Mouse (Mus musculus) heart, embryonic 12.5 days (tissue): Measurements from ENCODE around the gene Daxx. TPM values are rescaled to one million over a fixed set of nuclear protein-coding genes. Genes with fewer than 3 reads are reported as not detected.
"Not testable (repeated sequence)": the region's sequence is repeated elsewhere in the genome, so short reads cannot be mapped to it uniquely, and the experiment has no call there.

ENCODE experiments used
- ATAC-seq: fragments of 200-750 bp; cut with Nextera tagmentation; 2 replicates; pipeline ENCODE4 v1.8.0; 2017; ENCODE audit warnings: moderate TSS enrichment, moderate library complexity; ENCODE audit not compliant: insufficient number of reproducible peaks, low FRiP score
- H3K27ac ChIP-seq: fragments of 300-500 bp; sonication (generic); 2 replicates; pipeline ENCODE4 v1.5.1; 2016; ENCODE audit warnings: mild to moderate bottlenecking, moderate library complexity; ENCODE audit not compliant: poor library complexity, severe bottlenecking
- H3K27me3 ChIP-seq: fragments of 300-500 bp; sonication (generic); replicated peaks from 2 replicates; pipeline ENCODE4 v1.6.1; 2016; ENCODE audit warnings: mild to moderate bottlenecking, moderate library complexity
- H3K36me3 ChIP-seq: fragments of 300-500 bp; sonication (generic); 2 replicates; pipeline ENCODE4 v1.6.1; 2016; ENCODE audit warnings: mild to moderate bottlenecking, moderate library complexity
- H3K4me1 ChIP-seq: fragments of 300-500 bp; sonication (generic); replicated peaks from 2 replicates; pipeline ENCODE4 v1.6.1; 2016; ENCODE audit warnings: mild to moderate bottlenecking
- H3K4me2 ChIP-seq: fragments of 300-500 bp; sonication (generic); 2 replicates; pipeline ENCODE4 v1.6.1; 2016; ENCODE audit warnings: mild to moderate bottlenecking, moderate library complexity
- H3K4me3 ChIP-seq: fragments of 300-500 bp; sonication (generic); 2 replicates; pipeline ENCODE4 v1.5.1; 2016; ENCODE audit warnings: mild to moderate bottlenecking
- H3K9ac ChIP-seq: fragments of 300-500 bp; sonication (generic); 2 replicates; pipeline ENCODE4 v1.6.1; 2016; ENCODE audit warnings: mild to moderate bottlenecking, moderate library complexity
- H3K9me3 ChIP-seq: fragments of 300-500 bp; sonication (generic); replicated peaks from 2 replicates; pipeline ENCODE4 v1.6.1; 2016; ENCODE audit warnings: mild to moderate bottlenecking, moderate library complexity
- WGBS: fragments of 180-500 bp; shearing (Covaris S2); methylation state at CpG from one replicate; pipeline ENCODE4 v1.1.7; 2016; 5-methylcytosine and 5-hydroxymethylcytosine counted together
- polyA plus RNA-seq: library from polyadenylated mRNA; unstranded; fragments of >200 nt; fragmentation: Nextera tagmentation; extraction: Ambion mirVana; gene quantifications from 2 replicates; pipeline ENCODE4 v1.2.1, GENCODE M21; 2016

The Daxx gene
- polyA plus RNA-seq, 1 experiment from 2014 or later, result 39.0 TPM

GRCm38 (mm10) chr17:33902491-33902890 is 6.7 kb upstream of the Daxx start:
- no peak for ATAC-seq
- H3K36me3 ChIP-seq, result no peaks in the 10 kb centered on the region

DNA sequence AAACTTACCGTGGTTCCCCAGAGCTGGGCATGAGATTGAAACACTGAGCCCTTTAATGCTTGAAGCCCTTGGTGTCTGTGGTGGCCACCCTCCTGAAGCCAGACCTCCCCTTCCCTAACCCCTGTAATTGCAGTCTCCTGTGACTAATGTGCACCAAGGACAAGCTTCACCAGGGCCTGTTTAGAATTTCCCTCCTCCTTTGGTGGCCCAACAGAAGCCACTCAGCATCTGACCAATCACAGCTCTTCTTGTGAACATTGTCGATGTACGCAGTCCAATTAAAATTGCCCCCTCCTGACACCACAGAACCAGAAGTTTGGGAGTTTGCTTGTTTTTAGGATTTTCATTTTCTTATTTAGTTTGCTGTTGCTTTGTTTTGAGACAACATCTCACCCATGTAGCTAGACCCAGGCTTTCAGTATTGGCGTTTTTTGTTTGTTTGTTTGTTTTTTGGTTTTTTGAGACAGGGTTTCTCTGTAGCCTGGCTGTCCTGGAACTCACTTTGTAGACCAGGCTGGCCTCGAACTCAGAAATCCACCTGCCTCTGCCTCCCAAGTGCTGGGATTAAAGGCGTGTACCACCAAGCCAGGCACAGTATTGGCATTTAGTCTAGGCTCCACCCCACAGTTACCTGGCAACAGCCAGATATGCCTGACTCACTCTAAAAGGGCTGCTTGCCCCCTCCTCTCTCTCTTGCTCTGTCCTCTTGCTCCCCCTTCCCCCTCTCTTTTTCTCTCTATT is 5.1 kb upstream of the Daxx start:
- not testable (repeated sequence) for H3K4me2 ChIP-seq, H3K9ac ChIP-seq, H3K27ac ChIP-seq, ATAC-seq, H3K4me3 ChIP-seq, H3K36me3 ChIP-seq, H3K9me3 ChIP-seq, H3K27me3 ChIP-seq
- 70% methylated on average over 6 of the region's 6 CpGs for WGBS
- peaks cover 16% of the 10 kb centered on the region; the same call in 1 of the 2 replicates for H3K4me1 ChIP-seq

More at GRCm38 (mm10) chr17:33902491-33902890, 6.7 kb upstream of the Daxx start:
- Histone ChIP-seq H3K9ac (no peak overlapping the region), H3K4me3 (no peak overlapping the region), H3K9me3 (no peaks in the 10 kb centered on the region), H3K4me2 (no peak overlapping the region), H3K27ac (no peak overlapping the region), H3K4me1 (peaks cover 7% of the 10 kb centered on the region; the same call in 1 of the 2 replicates), H3K27me3 (no peaks in the 10 kb centered on the region)
- WGBS, result 81% methylated on average over 7 of the region's 7 CpGs

GRCm38 (mm10) chr17:33904835-33905234 is 4.4 kb upstream of the Daxx start, which contains the start of gene Platr17:
Platr17 (plus strand) TSS chr17:33905135.
- H3K36me3 ChIP-seq, H3K4me3 ChIP-seq, H3K9ac ChIP-seq, H3K27me3 ChIP-seq, H3K9me3 ChIP-seq, ATAC-seq, H3K27ac ChIP-seq, H3K4me2 ChIP-seq: not testable (repeated sequence)
- peaks cover 16% of the 10 kb centered on the region; the same call in 1 of the 2 replicates for H3K4me1 ChIP-seq
- WGBS, result 34% methylated on average over 4 of the region's 4 CpGs

DNA sequence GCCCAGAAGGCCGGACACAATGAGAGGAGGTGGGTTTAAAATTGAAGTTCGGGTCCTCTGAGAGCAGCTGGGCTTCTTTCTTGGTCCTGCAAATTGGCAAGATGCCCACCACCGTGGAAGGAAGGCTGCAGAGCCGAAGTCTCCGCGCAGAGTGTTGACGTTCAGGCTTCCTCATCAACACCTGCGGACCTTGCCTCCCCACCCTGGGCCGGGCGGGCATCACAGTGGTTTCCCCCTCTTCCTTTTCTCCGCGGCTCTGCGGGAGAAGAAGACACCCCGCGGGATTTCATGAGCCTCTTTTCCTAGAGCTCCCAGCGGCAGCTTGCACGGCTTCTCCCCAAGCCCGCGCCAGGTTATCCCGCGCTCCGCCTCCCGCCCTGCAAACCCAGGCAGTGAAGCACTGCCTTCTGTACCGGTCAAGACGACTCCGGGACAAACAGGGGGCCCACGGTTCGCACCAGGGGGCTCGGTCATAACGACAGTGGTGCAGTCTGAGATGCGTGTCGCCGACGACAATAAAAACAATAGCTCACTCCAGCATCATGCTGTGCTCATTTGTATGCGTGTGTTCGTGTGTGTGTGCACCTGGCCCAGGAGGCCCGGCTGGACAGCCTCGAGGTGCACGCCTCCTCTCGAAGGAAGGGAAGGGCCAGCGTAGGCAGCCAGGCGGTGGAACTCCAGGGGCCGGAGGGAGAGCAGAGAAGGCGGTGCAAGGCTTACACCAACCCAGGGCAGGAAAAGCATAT is 710 bp upstream of the Daxx start:
- Histone ChIP-seq H3K4me3 (peak overlapping the region; percentile 94), H3K27ac (peak overlapping the region; percentile 92), H3K9ac (peak overlapping the region; percentile 77), H3K27me3 (no peaks in the 10 kb centered on the region), H3K9me3 (no peaks in the 10 kb centered on the region), H3K36me3 (peaks cover 28% of the 10 kb centered on the region), H3K4me2 (peak overlapping the region; percentile 100), H3K4me1 (peaks cover 16% of the 10 kb centered on the region)
- peak; percentile 48 for ATAC-seq
- under 1% methylated on average over 44 of the region's 44 CpGs for WGBS

DNA sequence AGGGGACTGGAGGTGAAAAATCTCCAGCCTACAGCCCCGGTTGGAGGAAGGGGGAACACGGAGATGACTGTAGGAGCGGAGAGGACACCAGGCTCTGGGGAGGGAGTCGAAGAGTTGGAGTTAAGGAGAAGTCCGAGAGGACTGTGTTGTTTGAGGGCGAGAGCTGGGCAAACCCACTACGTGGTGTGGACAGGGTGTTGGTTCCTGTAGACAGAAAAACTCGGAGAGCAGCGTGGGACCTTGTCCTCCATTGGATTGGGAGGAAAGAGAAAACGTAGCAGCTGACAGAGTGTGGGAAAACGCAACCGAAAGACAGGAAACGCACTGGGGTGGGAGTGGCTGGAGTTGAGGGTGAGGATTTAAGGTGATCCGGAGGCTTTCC is 646 bp downstream of the Daxx start:
- peak overlapping the region; percentile 94 for H3K4me3 ChIP-seq
- H3K36me3 ChIP-seq, result peaks cover 41% of the 10 kb centered on the region
- H3K4me2 ChIP-seq, result peak overlapping the region; percentile 100
- H3K9ac ChIP-seq, result peak overlapping the region; percentile 94
- H3K27me3 ChIP-seq, result no peaks in the 10 kb centered on the region
- WGBS, result 0% methylated on average over 14 of the region's 14 CpGs
- no peaks in the 10 kb centered on the region for H3K9me3 ChIP-seq
- peaks cover 19% of the 10 kb centered on the region for H3K4me1 ChIP-seq
- ATAC-seq, result peak; percentile 5; the same call in 1 of the 2 replicates
- peak overlapping the region; percentile 92 for H3K27ac ChIP-seq

- ATAC-seq, result no peak
- Histone ChIP-seq H3K9me3 (no peaks in the 10 kb centered on the region), H3K27ac (peak overlapping the region; percentile 92), H3K9ac (peak overlapping the region; percentile 94), H3K4me2 (peak overlapping the region; percentile 100), H3K36me3 (peaks cover 45% of the 10 kb centered on the region), H3K4me1 (peaks cover 24% of the 10 kb centered on the region), H3K4me3 (peak overlapping the region; percentile 94), H3K27me3 (no peaks in the 10 kb centered on the region)
- 44% methylated on average over 11 of the region's 11 CpGs for WGBS
Observed at GRCm38 (mm10) chr17:33910346-33911051, 1.3 kb downstream of the Daxx start.

DNA sequence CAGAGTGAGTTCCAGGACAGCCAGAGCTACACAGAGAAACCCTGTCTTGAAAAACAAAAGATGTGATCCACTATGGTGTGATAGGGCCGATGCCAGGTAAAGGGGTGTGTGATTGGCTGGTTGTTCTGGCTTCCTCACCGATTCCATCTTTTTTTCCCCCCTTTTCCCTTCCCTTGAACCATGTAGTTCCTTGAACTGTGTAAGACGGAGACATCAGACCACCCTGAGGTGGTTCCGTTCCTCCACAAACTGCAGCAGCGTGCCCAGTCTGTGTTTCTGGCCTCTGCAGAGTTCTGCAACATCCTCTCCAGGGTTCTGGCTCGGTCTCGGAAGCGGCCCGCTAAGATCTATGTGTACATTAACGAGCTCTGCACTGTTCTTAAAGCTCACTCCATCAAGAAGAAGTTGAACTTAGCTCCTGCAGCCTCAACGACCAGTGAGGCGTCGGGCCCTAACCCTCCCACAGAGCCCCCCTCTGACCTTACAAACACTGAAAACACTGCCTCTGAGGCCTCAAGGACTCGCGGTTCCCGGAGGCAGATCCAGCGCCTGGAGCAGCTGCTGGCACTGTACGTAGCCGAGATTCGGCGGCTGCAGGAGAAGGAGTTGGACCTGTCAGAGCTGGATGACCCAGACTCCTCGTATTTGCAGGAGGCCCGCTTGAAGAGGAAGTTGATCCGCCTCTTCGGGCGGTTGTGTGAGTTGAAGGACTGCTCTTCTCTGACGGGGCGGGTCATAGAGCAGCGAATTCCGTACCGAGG is 2.0 kb downstream of the Daxx start:
- peaks cover 24% of the 10 kb centered on the region for H3K4me1 ChIP-seq
- H3K9ac ChIP-seq, result no peak overlapping the region
- H3K9me3 ChIP-seq, result no peaks in the 10 kb centered on the region
- 90% methylated on average over 31 of the region's 31 CpGs for WGBS
- peaks cover 45% of the 10 kb centered on the region for H3K36me3 ChIP-seq
- no peak overlapping the region for H3K4me3 ChIP-seq
- no peaks in the 10 kb centered on the region for H3K27me3 ChIP-seq
- no peak overlapping the region for H3K27ac ChIP-seq
- no peak overlapping the region for H3K4me2 ChIP-seq
- ATAC-seq, result no peak

- WGBS, result 91% methylated on average over 28 of the region's 28 CpGs
- Histone ChIP-seq H3K4me1 (peaks cover 27% of the 10 kb centered on the region), H3K9me3 (no peaks in the 10 kb centered on the region), H3K9ac (no peak overlapping the region), H3K4me3 (no peak overlapping the region), H3K36me3 (peaks cover 45% of the 10 kb centered on the region), H3K27ac (no peak overlapping the region), H3K4me2 (no peak overlapping the region), H3K27me3 (no peaks in the 10 kb centered on the region)
- ATAC-seq, result no peak
Observed at GRCm38 (mm10) chr17:33911813-33912414, 2.7 kb downstream of the Daxx start.

DNA sequence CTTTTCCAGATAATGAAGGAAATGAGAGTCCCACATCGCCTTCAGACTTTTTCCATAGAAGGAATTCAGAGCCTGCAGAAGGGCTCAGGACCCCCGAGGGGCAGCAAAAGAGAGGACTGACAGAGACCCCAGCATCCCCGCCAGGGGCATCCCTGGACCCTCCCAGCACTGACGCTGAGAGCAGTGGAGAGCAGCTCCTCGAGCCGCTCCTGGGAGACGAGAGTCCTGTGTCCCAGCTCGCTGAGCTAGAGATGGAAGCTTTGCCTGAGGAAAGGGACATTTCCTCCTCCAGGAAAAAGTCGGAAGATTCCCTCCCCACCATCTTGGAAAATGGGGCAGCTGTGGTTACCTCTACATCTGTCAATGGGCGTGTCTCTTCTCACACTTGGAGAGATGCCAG is 4.0 kb downstream of the Daxx start:
- H3K27me3 ChIP-seq, result no peaks in the 10 kb centered on the region
- no peak for ATAC-seq
- H3K9me3 ChIP-seq, result no peaks in the 10 kb centered on the region
- H3K27ac ChIP-seq, result no peak overlapping the region
- no peak overlapping the region for H3K4me3 ChIP-seq
- H3K9ac ChIP-seq, result no peak overlapping the region
- no peak overlapping the region for H3K4me2 ChIP-seq
- peaks cover 58% of the 10 kb centered on the region for H3K36me3 ChIP-seq
- WGBS, result 91% methylated on average over 10 of the region's 10 CpGs
- H3K4me1 ChIP-seq, result peaks cover 32% of the 10 kb centered on the region

GRCm38 (mm10) chr17:33913905-33914304 is 4.7 kb downstream of the Daxx start:
- H3K27me3 ChIP-seq, result no peaks in the 10 kb centered on the region
- 94% methylated on average over 8 of the region's 8 CpGs for WGBS
- no peak overlapping the region for H3K4me2 ChIP-seq
- H3K36me3 ChIP-seq, result peaks cover 61% of the 10 kb centered on the region
- peaks cover 34% of the 10 kb centered on the region for H3K4me1 ChIP-seq
- no peak for ATAC-seq
- no peak overlapping the region for H3K4me3 ChIP-seq
- H3K9me3 ChIP-seq, result no peaks in the 10 kb centered on the region
- H3K9ac ChIP-seq, result no peak overlapping the region
- no peak overlapping the region for H3K27ac ChIP-seq
